Mouse (Mus musculus) large intestine, adult 2 months (tissue): Measurements from ENCODE around the gene Gpn2. TPM values are rescaled to one million over a fixed set of nuclear protein-coding genes. Genes with fewer than 3 reads are reported as not detected.

ENCODE experiments used
- DNase-seq: peaks from one replicate; pipeline ENCODE4 v3.0.0-alpha.2; 2012; ENCODE audit warnings: low read depth, low spot score
- WGBS: fragments of 180-500 bp; shearing (Covaris S2); methylation state at CpG from one replicate; pipeline ENCODE4 v1.1.7; 2018; 5-methylcytosine and 5-hydroxymethylcytosine counted together
- polyA plus RNA-seq: library from polyadenylated mRNA; depleted of rRNA; stranded (reverse); fragments of >200 nt; gene quantifications from 2 replicates; pipeline ENCODE4 v1.2.3, GENCODE M21; 2012

Gene Gpn2
- polyA plus RNA-seq, 1 experiment, result 36.7 TPM

GRCm38 (mm10) chr4:133617936-133618335 lies 33.8 kb downstream of the Gpn2 start:
- no peak for DNase-seq
- 94% methylated on average over 11 of the region's 11 CpGs for WGBS

DNA sequence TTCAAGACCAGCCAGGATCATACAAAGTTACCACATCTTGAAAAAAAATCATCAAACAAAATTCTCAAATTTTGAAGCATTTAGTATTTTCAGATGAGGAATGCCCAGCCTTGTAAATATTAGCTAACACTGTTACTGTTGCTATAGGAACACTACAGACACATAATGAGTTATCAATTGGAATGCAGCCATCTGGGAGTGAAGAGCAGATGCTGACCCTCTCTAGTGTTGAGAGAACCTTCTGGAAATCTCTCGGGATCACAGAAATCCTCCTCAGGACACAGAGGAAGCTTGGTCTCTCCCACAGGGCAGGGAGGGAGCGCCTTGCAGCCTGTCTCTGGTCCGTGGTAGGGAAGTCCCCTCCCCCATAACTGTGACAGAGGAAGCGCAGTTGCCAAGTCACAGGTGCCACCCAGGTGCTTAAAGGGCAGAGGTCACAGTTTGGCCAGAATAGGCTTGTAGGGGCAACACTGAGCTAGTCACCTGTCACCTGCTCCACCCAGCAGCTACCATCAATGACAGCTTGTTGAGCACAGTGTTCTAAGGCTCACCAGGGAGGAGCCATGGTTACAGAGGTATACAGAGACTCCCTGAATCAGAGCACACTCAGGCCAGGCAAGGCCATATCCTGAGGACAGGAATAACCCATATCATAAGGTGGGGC lies 35.4 kb downstream of the Gpn2 start:
- WGBS, result 49% methylated on average over 4 of the region's 4 CpGs
- DNase-seq, result no peak

DNA sequence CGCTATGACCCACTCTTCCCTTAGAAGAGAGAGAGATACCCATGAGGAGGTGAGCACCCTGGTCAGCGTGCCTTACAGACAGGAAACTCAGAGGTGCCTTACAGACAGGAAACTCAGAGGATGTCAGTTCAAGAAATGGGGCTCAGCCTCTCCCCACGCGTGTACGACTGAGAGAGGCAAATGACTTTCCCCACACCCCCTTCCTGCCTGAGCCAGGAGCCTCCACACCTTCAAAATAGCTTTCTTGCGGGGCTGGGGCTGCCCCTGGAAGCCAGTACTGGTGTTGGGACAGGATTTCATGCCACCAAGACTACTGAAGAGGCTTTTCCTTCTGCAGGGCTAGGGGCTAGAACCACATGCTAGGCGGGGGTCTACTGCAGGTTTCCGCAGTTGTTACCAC lies 36.5 kb downstream of the Gpn2 start:
- 85% methylated on average over 8 of the region's 8 CpGs for WGBS
- DNase-seq, result no peak

- whole genome bisulfite sequencing, result 81% methylated on average over 11 of the region's 11 CpGs
- DNase-seq, result no peak
Observed at GRCm38 (mm10) chr4:133622161-133622695, 38.1 kb downstream of the Gpn2 start.

- DNase-seq, result no peak
- WGBS, result 89% methylated on average over 7 of the region's 7 CpGs
Observed at GRCm38 (mm10) chr4:133624830-133625229, 40.7 kb downstream of the Gpn2 start.

GRCm38 (mm10) chr4:133625621-133626071 lies 41.5 kb downstream of the Gpn2 start:
- DNase-seq, result no peak
- 34% methylated on average over 11 of the region's 11 CpGs for WGBS

- no peak for DNase-seq
- 72% methylated on average over 5 of the region's 5 CpGs for WGBS
Observed at GRCm38 (mm10) chr4:133626221-133626620, 42.1 kb downstream of the Gpn2 start.

DNA sequence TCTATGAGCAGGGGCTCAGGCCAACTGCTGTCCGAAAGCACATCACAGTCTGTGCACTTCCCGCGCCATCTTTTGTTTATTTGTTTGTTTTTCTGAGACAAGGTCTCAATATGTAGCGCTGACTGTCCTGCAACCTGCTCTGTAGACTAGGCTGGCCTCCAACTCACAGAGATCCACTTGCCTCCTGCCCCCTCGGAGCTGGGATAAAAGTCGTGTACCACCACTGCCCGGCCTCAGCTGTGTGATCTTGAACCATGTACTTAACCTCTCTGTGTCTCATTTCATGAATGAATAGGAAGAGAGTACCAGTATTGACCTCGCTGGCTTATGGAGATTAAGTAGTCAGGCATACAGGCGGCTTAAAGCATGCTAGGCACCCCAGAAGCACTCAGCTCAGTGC lies 42.5 kb downstream of the Gpn2 start:
- no peak for DNase-seq
- WGBS, result 88% methylated on average over 9 of the region's 9 CpGs

DNA sequence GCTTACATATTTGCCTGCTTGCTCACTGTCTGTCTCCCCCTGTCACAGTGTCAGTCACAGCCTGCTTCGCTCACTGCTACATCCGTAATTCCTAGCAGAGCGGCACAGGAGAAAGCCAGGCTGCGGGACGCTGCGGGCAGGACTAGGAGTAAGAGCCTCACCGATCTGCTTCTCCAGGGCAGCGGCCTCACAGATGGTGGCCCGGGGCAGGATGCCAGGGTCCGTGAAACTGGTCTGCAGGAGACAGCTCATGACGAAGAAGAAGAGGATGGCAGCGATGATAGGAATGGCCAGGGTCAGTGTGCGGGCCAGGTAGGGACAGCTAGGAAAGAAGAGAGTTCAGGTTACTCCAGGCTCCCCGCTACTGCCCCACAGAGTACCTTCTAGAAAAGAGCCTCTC lies 42.9 kb downstream of the Gpn2 start:
- no peak for DNase-seq
- WGBS, result 93% methylated on average over 14 of the region's 14 CpGs

DNA sequence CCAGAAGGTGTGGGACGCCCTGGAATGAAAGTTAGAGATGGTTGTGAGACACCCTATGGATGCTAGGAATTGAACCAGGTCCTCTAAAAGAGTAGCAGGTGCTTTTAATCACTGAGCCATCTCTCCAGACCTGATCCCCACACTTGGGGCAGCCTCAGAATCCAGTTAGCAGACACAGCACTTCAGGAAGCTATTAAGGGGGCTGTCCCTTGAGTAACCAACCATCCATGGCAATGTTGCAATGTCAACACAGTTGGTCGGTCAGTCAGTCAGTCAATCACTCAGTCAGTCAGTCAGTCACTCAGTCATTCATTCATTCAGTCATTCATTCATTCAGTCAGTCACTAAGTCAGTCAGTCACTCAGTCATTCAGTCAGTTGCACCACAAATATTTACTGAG lies 44.4 kb downstream of the Gpn2 start:
- no peak for DNase-seq
- 78% methylated on average over 2 of the region's 2 CpGs for WGBS

DNA sequence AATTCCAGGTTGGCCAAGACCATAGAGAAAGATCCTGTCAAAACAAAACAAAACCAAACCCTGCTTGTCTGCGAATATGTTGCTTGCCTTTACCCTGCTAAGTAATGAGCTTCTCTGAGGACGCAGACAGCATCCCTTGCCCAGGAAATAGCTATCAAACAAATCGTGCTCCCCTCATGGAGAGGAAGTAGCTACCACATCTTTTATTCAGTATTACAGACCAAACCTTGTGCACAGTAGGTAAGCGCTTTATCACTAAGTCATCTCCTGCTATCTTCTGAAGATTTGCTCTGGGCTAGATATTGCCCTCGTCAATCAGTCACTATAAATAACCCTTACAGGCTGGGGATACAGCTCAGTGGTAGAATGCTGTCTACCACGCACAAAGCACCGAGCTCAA lies 45.0 kb downstream of the Gpn2 start:
- no peak for DNase-seq

DNA sequence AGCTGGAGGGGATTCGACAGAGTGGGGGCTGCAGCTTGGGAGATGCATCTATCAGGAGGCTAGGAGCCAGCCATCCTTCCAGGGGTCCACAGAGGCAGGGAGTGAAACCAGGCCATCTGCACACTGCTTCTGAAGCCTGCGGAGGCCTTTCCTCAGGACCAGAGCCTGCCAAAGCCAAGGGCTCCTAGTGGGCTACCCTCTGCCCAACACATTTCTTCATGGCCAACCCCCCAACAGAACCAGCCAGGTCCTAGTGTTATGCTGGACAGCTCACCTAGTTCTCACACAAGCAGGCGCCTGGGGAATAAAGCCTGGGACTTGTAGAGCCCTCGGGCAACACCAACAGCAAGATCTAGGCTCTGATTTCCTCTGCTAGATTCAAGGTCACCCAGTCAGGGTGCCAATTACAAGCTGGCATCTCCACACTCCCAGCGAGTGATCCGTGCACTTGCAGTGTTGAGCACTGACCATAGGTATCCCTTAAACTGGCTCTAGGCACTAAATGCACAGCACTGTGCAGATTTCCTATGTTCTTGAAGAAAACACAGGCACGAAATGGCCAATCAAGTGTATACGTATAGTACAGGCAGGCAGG lies 46.3 kb downstream of the Gpn2 start:
- WGBS, result 94% methylated on average over 8 of the region's 8 CpGs
- no peak for DNase-seq

More for the DNA sequence above, 45.0 kb downstream of the Gpn2 start:
- 84% methylated on average over 7 of the region's 7 CpGs for WGBS

GRCm38 (mm10) chr4:133631071-133631768 lies 47.1 kb downstream of the Gpn2 start:
- DNase-seq, result no peak

DNA sequence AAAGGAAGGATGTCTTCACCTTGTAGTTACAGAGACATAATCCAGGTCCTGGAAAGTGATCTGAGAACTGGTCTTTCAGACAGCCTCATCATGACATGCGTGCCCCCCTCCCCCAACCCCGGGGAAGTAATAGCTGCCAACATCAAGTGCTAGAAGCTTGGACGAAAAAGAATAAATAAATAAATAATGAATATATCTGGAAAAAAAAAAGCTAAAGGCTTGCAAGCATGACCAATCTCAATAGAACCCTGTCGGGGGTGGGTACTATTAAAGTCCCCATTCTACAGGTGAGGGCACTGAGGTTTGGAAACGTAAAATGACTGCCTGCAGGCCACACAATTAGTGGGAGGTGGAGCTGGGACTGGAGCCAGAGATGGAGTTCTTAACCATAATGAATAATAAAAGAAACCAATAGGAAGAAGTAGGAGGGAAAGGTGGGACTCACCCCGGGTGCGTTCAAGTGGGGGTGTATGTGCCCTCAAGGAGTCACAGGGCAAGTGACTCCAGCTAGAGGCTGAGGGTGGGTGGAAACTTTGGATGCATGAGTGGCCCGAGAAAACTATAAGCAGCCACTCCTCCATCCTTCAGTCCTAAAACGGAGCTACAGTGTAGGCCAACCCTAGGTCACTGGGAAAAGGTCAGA lies 47.7 kb downstream of the Gpn2 start:
- DNase-seq, result no peak
- WGBS, result 21% methylated on average over 9 of the region's 9 CpGs

More at GRCm38 (mm10) chr4:133631071-133631768, 47.1 kb downstream of the Gpn2 start:
- 32% methylated on average over 14 of the region's 14 CpGs for WGBS

DNA sequence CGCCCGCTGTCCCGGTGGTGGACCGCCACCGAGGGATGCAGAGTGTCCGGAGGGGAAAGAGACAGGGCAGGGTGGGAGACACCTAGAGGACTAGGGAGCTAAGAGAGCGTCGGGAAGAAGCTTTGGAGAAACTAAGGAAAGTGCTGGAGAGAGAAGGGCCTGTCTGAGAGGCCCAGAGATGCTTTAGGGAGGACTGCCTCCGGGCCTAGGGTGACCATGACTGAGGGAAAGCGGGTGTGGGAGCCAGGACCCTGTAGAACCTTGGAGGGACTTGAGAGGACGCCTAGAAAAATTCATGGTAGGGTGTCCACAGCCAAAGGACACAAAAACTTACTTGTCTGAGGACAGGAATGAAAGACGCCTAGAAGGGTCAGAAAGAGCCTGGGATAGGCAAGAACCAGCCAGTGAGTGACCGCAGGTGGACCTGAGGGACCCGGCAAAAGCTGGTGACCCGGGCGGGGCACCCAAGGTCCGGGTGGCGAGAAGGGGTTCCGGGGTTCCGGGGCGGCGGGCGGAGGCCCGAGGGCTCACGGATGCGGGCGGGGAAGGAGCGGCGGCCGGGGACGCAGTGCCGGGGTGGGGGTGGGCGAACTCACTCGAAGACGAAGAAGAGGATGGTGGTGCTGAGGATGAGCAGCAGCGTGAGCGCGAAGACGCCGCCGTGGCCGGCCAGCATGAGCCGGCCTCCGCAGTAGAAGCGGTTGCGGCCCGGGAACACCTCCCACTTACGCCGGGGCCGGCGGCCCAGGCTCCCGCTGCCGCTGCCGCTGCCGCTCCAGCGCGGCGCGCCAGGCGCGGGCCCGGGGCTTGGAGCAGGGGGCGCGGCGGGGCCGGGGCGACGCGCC lies 48.5 kb downstream of the Gpn2 start:
- no peak for DNase-seq

GRCm38 (mm10) chr4:133633332-133634042 lies 49.3 kb downstream of the Gpn2 start:
- 8% methylated on average over 42 of the region's 47 CpGs for WGBS
- no peak for DNase-seq

More for the DNA sequence above, 48.5 kb downstream of the Gpn2 start:
- 3% methylated on average over 67 of the region's 69 CpGs for WGBS

DNA sequence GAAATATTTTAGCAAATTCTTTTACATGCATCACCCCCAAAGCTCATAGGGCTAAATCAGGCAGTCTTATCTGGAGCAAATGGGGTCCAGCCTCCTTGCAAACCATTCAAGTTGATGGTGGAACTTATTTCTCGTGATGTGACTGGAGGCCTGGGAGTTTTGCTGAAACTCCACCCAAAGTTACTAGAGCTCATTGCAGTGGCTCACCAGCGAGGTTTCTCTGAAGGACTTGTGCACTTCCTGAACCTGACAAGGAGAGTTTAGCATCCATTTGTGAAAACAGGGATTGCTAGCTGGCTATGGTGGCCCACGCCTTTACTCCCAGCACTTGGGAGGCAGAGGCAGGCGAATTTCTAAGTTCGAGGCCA lies 49.9 kb downstream of the Gpn2 start:
- DNase-seq, result no peak
- 84% methylated on average over 5 of the region's 5 CpGs for WGBS
